Mouse (Mus musculus) heart, postnatal 25 days (tissue): ENCODE data around the gene Rnf157. TPM values are rescaled to one million over a fixed set of nuclear protein-coding genes. Genes with fewer than 3 reads are reported as not detected.

Source experiments
- DNase-seq: peaks from one replicate; pipeline ENCODE4 v3.0.0; 2022; ENCODE audit warnings: low spot score
- intact Hi-C: fragments of 180-260 bp; cut with DNase I; formaldehyde crosslinking; loops from one replicate; pipeline ENCODE4 v1.15.1; 2025
- total RNA-seq, 2 experiments: library from RNA; stranded (reverse); gene quantifications; 2 replicates each; pipeline ENCODE4 v1.2.3; 2021

The Rnf157 gene
- total RNA-seq, 2 experiments from 2014 or later, result 3.9 to 4.1 TPM

GRCm38 (mm10) chr11:116318719-116319659, 93.8 kb downstream of the Rnf157 start:
- intact Hi-C loops, result loop anchor here (1.0 to 5.0 kb wide), 3 partner anchors 48 to 145 kb away; no protein-coding TSS in a partner anchor
- peak; percentile 71 for DNase-seq

DNA sequence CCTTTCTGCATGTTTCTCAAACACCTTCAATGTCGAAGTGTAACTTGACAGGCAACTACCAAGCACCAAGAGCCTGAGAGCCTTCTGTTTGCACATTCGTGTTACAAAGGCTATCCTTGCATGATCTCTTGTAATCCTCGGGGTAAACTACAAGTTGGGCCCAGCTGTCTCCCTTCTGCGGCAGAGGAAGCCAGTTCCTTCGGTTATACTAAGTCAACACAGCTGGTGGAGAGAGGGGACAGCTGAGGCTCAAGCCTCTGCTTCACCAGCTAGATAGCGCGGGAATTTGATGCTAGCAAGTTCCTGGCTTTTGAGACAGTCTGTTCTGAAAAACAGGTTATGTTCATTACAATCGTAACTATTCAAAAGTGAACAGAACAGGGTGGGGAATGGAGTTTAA, 100.5 kb downstream of the Rnf157 start:
- no peak for DNase-seq
- intact Hi-C loops, result no loop called here

DNA sequence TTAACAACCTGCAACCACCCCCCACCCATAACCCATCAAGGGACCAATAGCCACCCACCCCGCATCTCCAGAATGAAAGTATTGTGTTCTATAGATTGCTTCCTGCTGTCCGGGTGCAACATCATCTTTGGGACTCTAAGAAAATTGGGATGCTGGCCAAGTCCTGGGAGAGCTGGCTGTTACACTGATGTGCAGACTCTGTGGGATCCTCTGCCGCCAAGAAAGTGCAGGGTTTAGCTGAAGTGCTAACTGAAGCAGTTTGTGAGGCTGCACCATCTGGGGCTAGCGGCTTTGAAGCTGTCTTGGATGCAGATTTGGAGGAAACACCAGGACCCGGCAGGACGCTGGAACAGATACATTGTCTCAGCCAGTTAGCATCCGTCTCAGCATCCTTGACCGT, 101.7 kb downstream of the Rnf157 start:
- intact Hi-C loops, result no loop called here
- DNase-seq, result no peak

DNA sequence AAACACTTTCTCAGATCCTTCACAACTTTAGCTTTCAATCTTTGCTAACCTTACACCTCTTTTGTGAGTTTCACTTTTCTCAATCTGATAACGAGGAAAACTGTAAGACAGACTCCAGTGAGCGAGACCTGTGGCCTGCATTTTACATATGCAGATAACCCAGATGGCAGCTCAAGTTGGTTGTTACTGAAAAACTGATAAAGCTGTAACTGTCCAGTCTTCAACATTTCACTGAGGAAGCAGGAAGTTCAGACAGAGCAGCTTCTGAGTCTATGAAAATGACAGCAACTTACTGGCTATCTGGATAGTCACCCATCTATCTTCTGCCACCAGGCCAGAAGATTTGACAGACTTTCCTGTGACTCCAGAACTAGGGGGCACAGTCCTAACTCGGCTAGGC, 103.2 kb downstream of the Rnf157 start:
- no peak for DNase-seq
- intact Hi-C loops, result no loop called here

GRCm38 (mm10) chr11:116307762-116308531, 104.9 kb downstream of the Rnf157 start:
- DNase-seq, result no peak
- intact Hi-C loops, result no loop called here

- no peak for DNase-seq
- intact Hi-C loops, result no loop called here
Measured at GRCm38 (mm10) chr11:116307019-116307725, 105.7 kb downstream of the Rnf157 start, which contains the start of gene Exoc7. Exoc7 (minus strand) TSS chr11:116307233.

DNA sequence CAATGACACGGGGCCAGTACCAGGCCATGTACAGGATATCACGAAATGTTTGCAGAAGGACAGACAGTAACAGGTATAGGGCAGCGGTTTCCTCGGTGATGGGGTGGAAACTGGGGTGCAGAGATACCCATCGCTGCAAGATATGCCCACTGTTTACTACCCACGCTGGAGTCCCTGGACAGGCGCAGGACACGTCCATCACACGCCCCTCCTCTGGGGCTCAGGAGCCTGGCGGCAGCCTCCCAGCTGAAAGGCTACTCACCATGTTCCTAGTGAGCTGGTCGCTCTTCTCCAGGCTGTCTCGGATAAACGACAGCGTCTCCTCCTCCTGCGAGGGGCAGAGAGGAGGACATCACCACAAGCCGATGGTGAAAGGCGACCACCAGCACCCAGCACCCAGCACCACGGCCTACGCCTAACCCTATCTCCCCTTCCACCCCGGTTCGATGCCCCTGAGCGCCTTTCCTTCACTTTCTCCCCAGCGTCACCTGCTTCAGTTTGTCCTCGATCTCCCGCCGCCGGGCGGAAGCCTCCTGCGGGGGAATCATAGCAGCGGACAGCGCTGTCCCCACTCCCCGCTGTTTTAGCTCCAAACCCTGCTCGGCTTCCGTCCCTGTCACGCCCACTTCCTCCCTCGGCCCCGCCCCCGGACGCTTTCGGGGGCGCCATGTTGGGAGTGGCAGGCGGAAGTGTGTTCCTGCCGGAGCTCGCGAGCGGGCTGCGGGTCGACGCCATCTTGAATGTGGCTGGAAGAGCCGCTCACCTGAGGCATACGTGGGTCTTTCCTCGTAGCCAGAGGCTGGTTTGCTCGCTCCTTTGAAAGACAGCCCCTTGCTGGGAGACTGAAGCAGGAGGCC, 106.5 kb downstream of the Rnf157 start:
- intact Hi-C loops, result loop anchor here (1.0 kb wide), 1 partner anchor 32 kb away; the partner anchor contains the start of gene Srp68
- peak; percentile 78 for DNase-seq

DNA sequence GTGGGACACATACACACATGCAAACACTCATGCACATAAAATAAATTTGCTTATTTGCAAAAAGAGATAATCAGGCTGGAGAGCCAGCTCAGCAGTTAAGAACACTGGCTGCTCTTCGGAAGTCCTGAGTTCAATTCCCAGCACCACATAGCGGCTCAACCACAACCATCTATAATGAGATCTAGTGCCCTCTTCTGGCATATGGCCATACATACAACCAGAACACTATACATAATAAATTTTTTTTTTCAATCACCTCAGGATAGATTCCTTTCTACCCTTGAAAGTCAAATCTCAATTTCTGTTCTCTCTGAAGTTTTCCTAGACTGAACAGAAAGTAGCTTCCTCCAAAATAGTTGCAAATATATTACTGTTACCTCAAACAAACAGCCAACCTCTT, 107.4 kb downstream of the Rnf157 start:
- intact Hi-C loops, result no loop called here
- no peak for DNase-seq

GRCm38 (mm10) chr11:116298621-116299020, 114.2 kb downstream of the Rnf157 start:
- DNase-seq, result no peak
- intact Hi-C loops, result no loop called here

DNA sequence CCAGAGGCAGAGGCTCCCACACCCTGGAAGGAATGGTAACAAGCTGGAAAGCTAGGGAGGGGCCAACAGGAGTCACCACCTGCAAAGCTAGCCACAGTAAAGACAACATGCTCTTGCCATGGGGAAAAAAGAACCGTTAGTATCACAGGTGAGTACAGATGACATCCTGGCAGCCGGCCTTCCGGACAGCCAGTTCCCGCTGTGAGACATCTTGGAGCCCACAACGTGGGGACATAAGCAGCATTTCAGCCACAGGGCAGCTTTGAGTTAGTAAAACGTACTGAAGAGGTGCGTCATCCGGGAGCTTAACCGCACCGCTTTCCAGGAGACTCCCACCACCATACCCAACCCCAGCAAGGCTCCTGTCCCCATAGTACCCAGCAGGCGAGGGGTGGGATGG, 114.6 kb downstream of the Rnf157 start:
- intact Hi-C loops, result no loop called here
- no peak for DNase-seq

GRCm38 (mm10) chr11:116297017-116297416, 115.8 kb downstream of the Rnf157 start:
- DNase-seq, result no peak
- intact Hi-C loops, result no loop called here

DNA sequence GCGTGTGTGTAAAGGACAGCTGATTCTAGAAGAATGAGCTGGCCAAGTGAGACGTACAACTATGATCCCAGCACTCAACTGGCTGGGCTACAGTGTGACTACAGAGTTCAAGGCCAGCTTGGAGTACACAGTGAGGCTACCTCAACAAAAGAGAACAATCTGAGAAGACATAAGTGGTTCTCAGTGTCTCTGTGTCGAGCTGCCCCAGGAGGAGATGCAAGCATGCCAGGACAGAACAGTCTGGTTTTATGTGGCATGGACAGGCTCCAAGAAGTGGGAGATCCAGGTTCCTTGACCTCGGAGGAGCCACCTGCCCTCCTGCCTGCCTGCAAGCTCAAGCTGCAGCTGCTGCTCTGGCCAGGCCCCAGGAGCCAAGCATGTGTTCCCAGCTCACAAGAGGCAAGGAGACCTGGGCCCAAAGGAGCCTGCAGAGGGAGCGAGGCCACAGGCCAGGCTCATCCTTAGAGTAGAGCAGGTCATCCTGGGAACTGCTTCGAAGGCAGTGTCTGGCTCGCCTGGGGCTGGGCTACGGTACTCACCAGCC, 116.6 kb downstream of the Rnf157 start:
- intact Hi-C loops, result no loop called here

GRCm38 (mm10) chr11:116294319-116294718, 118.5 kb downstream of the Rnf157 start:
- no peak for DNase-seq
- intact Hi-C loops, result loop anchor here (2.0 kb wide), 1 partner anchor 68 kb away; no protein-coding TSS in a partner anchor

More for the DNA sequence above, 116.6 kb downstream of the Rnf157 start:
- DNase-seq, result no peak

GRCm38 (mm10) chr11:116293538-116294137, 119.2 kb downstream of the Rnf157 start:
- DNase-seq, result no peak
- intact Hi-C loops, result loop anchor here (2.0 kb wide), 1 partner anchor 67 kb away; no protein-coding TSS in a partner anchor

GRCm38 (mm10) chr11:116292401-116292800, 120.4 kb downstream of the Rnf157 start:
- DNase-seq, result no peak
- intact Hi-C loops, result no loop called here

DNA sequence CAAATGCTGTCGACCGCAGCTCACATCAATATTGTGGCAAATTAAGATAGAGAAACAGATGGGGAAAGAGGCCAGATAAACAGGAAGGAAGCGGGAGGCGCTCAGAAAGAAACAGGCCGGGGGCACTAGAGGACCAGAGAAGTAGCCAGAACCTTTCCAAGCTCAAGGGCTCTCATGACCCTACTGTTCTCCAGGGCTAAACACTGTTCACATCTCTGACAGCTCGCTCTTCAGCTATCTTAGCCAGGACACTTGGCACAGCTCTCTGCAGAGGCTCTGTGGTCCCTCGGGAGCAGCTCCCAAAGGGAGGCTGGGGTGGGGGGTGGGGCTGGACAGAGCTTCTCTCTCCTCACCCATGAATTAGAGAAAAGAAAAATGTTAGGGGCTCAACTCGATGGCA, 122.3 kb downstream of the Rnf157 start:
- intact Hi-C loops, result no loop called here
- DNase-seq, result no peak

- intact Hi-C loops, result no loop called here
Measured at GRCm38 (mm10) chr11:116287351-116287750, 125.5 kb downstream of the Rnf157 start.

More at GRCm38 (mm10) chr11:116287351-116287750, 125.5 kb downstream of the Rnf157 start:
- DNase-seq, result no peak
